Mouse (Mus musculus): Measurements from ENCODE around the gene Crybg2.

DNA sequence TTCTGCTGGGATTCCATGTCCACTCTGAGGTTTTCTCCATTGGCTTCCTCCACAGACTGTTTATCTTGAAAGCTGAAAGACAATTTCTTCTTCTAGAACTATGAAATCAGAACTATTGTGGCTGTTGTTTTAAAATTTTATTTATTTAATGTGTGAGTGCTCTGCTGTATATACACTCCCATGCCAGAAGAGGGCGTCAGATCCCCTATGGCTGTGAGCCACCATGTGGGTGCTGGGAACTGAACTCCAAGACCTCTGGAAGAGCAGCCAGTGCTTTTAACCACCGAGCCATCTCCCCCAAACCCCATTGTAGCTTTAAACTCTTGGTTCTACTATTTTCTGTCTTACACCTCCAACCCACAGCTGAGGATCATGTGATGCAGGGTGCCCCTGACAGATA is 78.2 kb downstream of the Crybg2 start:
- TF ChIP-seq CTCF (IDR thresholded peaks at IDR 0.05; ENCODE audit: low read depth): no peak
- no peak for TF ChIP-seq EP300 (IDR thresholded peaks at IDR 0.05; ENCODE audit: low read depth)
